Mouse (Mus musculus) C2C12 (cell line): Measurements from ENCODE around the gene Fbxl17. TPM values are rescaled to one million over a fixed set of nuclear protein-coding genes. Genes with fewer than 3 reads are reported as not detected.

Source experiments
- H3K27me3 ChIP-seq: one replicate; pipeline ENCODE4 v1.6.1; 2011; ENCODE audit not compliant: control insufficient read depth, insufficient read depth, insufficient read length
- H3K36me3 ChIP-seq: one replicate; pipeline ENCODE4 v1.6.1; 2011; ENCODE audit not compliant: control insufficient read depth, insufficient read depth
- H3K4me3 ChIP-seq: one replicate; pipeline ENCODE4 v1.5.1; 2011; ENCODE audit warnings: mild to moderate bottlenecking, control low read depth; ENCODE audit not compliant: poor library complexity, insufficient read depth, severe bottlenecking
- H3K79me2 ChIP-seq: one replicate; pipeline ENCODE4 v1.6.1; 2011; ENCODE audit not compliant: control insufficient read depth, insufficient read depth
- H3K79me3 ChIP-seq: one replicate; pipeline ENCODE4 v1.6.1; 2011; ENCODE audit warnings: low read depth, control low read depth
- H3ac ChIP-seq: one replicate; pipeline ENCODE3; 2011; ENCODE audit warnings: low read depth; ENCODE audit not compliant: control insufficient read depth, insufficient read length
- CEBPB ChIP-seq: IDR thresholded peaks from one replicate; pipeline ENCODE4 v1.6.1; 2011; ENCODE audit warnings: low read depth, mild to moderate bottlenecking, control low read depth, moderate library complexity
- CTCF ChIP-seq: IDR thresholded peaks from one replicate; pipeline ENCODE4 v1.5.1; 2011; ENCODE audit not compliant: control insufficient read depth, insufficient read depth, insufficient read length
- FOSL1 ChIP-seq: IDR thresholded peaks from one replicate; pipeline ENCODE4 v1.8.0; 2011; ENCODE audit warnings: mild to moderate bottlenecking, low read length; ENCODE audit not compliant: poor library complexity, insufficient read depth, severe bottlenecking
- MAX ChIP-seq: IDR thresholded peaks from one replicate; pipeline ENCODE4 v1.6.1; 2011; ENCODE audit warnings: mild to moderate bottlenecking, control low read depth
- MYOD1 ChIP-seq: IDR thresholded peaks from one replicate; pipeline ENCODE4 v1.6.1; 2011; ENCODE audit warnings: low read depth; ENCODE audit not compliant: control insufficient read depth, insufficient read length
- MYOG ChIP-seq: IDR thresholded peaks from one replicate; pipeline ENCODE4 v1.6.1; 2011; ENCODE audit not compliant: control insufficient read depth, insufficient read length; ENCODE audit errors: extremely low read depth
- USF1 ChIP-seq: IDR thresholded peaks from one replicate; pipeline ENCODE4 v1.6.1; 2011; ENCODE audit warnings: low read depth, mild to moderate bottlenecking, control low read depth, moderate library complexity
- polyA plus RNA-seq: library from polyadenylated mRNA; unstranded; fragments of >200 nt; fragmentation: generic; extraction: Trizol; gene quantifications from one replicate; pipeline ENCODE4 v1.2.1, GENCODE M21; 2012; ENCODE audit warnings: missing spikeins

Fbxl17 gene
- polyA plus RNA-seq, 1 experiment, result 6.3 TPM

DNA sequence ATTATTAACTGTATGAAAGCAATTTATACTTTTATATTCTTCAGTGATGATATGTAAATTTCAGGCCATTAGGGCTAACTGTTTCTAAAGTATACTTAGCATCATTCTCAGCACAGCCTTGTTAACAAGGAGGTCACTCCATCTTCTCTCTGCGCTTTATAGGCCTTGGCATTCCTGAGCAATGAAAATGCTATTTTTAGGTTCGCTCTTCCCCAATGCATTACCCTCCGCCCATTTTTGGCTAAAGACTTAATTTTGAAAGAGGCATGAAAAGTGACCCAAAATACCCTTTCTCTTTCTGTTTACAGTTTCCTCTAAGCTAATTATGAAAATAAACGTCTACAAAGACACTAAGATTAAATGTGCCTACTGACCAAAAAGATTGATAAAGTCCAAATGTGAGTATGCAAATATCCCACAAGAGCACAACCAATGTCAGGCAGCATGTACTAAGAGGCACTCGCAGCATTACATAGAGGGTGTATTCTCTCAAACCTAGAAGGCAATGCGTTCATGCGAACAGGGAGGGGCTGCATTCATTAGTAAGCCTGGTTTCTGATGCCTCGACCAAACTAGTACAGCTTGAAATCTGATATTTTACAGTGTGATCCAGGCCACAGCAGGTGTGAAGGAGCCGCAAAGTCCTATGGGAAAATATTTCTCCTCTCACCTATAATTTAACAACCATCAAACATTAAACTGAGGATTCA lies 259.6 kb downstream of the Fbxl17 start:
- Histone ChIP-seq H3ac (no peak overlapping the region), H3K4me3 (no peak overlapping the region), H3K27me3 (no peaks in the 10 kb centered on the region), H3K79me3 (no peaks in the 10 kb centered on the region), H3K79me2 (no peaks in the 10 kb centered on the region), H3K36me3 (no peaks in the 10 kb centered on the region)
- TF ChIP-seq CEBPB (no peak), FOSL1 (no peak), CTCF (no peak), MYOG (no peak), MAX (no peak), USF1 (no peak), MYOD1 (no peak)

DNA sequence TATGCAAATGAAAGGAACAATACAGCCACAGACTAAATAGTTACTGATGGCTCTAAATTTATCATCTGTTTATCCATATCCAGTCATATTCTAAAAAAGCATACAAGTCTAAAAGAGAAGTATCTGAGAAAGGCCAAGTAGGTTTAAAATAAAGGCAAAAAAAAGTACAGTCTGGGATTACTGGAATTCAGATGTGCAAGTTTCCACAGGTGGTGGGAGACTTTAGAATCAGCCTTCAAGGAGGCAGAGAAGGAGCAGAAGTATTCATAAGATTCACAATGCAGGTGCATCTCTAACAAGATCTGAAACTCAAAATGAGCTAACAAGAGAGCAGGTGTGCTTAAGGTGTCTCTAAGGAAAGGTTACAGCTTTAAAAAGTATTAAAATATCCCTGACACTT lies 263.0 kb downstream of the Fbxl17 start:
- H3K79me2 ChIP-seq, result no peaks in the 10 kb centered on the region
- H3ac ChIP-seq, result no peak overlapping the region
- H3K79me3 ChIP-seq, result no peaks in the 10 kb centered on the region
- H3K36me3 ChIP-seq, result no peaks in the 10 kb centered on the region
- no peaks in the 10 kb centered on the region for H3K27me3 ChIP-seq
- TF ChIP-seq USF1 (no peak), MAX (no peak), FOSL1 (no peak), CEBPB (no peak), CTCF (no peak), MYOG (no peak), MYOD1 (no peak)
- no peak overlapping the region for H3K4me3 ChIP-seq

DNA sequence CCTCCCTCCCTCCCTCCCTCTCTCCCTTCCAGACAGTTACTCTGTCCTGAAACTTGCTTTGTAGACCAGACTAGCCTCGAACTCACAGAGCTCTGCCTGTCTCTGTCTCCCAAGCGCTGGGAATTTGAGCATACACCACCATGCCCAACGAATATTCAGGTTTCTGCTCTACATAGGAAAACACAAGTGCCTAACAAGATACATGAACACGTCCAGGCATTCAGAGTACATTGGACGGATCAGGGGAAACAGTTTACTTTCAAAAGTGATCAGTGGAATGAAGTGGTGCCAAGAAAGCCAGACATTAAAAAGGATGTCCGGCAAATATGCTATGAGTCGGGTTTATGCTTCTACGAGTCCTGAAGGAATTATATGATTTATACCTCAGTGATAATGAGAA lies 263.6 kb downstream of the Fbxl17 start:
- no peak overlapping the region for H3ac ChIP-seq
- no peaks in the 10 kb centered on the region for H3K79me3 ChIP-seq
- no peak for TF ChIP-seq CEBPB
- TF ChIP-seq CTCF, result no peak
- TF ChIP-seq USF1, result no peak
- TF ChIP-seq MYOD1, result no peak
- no peak for TF ChIP-seq FOSL1
- TF ChIP-seq MAX, result no peak
- no peak for TF ChIP-seq MYOG
- H3K27me3 ChIP-seq, result no peaks in the 10 kb centered on the region
- H3K36me3 ChIP-seq, result no peaks in the 10 kb centered on the region
- H3K4me3 ChIP-seq, result no peak overlapping the region
- no peaks in the 10 kb centered on the region for H3K79me2 ChIP-seq

DNA sequence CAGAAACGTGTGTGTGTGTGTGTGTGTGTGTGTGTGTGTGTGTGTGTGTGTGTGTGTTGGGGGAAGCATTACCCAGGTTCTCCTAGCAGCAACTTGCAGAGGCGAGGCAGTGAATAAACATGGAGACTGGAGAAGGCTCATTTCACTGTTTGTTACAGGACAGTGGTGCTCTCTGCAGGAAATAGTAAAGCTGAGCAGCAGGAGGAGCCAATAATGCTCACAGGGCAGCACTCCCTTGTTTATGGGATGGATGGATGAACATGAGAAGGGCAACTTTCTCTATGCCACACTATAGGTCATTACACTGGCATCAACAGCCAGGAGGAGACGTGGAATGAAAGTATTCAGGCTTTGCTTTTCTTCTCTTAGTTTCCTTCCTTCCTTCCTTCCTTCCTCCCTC lies 264.0 kb downstream of the Fbxl17 start:
- Histone ChIP-seq H3K79me3 (no peaks in the 10 kb centered on the region), H3K27me3 (no peaks in the 10 kb centered on the region), H3K79me2 (no peaks in the 10 kb centered on the region), H3K36me3 (no peaks in the 10 kb centered on the region), H3ac (no peak overlapping the region), H3K4me3 (no peak overlapping the region)
- TF ChIP-seq MYOD1 (no peak), MYOG (no peak)

DNA sequence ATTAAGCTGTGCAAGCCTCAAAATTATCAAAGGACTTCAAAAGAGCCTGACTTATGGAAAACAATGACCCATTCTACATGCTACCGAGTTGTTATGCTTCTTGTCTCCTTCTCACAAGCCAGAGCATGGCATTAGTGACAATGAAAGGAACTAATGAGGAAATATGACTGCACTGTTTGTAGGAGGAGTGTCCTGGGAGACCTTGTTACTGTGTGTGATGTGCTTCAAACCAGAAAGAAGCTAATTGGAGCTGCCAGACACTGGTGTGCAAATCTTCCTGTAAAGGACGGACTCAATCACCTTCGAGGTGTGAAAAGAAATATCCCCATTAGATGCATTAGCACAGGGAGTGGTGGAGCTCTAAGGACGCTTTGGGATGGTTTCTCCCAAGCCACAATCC lies 270.7 kb downstream of the Fbxl17 start:
- H3K27me3 ChIP-seq, result no peaks in the 10 kb centered on the region
- TF ChIP-seq MYOG (no peak), MAX (no peak), MYOD1 (no peak), CEBPB (no peak), USF1 (no peak), FOSL1 (no peak), CTCF (no peak)

DNA sequence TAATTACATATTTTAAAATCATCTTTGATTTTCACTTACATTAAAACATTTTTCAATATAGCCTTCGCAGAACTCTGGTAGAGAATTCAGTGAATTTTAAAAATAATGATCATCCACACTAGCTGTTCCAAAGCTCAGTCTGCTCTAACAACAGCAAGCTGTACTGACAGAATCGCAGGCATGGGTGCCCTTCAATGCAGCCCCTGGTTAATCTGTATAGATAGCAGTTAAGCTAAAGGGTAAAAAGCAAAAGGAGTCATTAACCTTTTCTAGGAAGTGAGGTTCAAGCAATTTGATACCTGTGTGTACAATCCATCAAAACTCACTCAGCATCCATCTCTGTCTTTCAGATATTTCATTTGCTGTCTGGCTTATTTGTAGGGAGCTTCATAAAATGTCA lies 273.4 kb downstream of the Fbxl17 start:
- TF ChIP-seq MYOG (no peak), CTCF (no peak), MAX (no peak), USF1 (no peak), MYOD1 (no peak), FOSL1 (no peak), CEBPB (no peak)
- Histone ChIP-seq H3K4me3 (no peak overlapping the region), H3K79me3 (no peaks in the 10 kb centered on the region)

More for the DNA sequence above, 270.7 kb downstream of the Fbxl17 start:
- Histone ChIP-seq H3K79me3 (no peaks in the 10 kb centered on the region), H3ac (no peak overlapping the region), H3K79me2 (no peaks in the 10 kb centered on the region), H3K4me3 (no peak overlapping the region), H3K36me3 (no peaks in the 10 kb centered on the region)

More for the DNA sequence above, 273.4 kb downstream of the Fbxl17 start:
- no peaks in the 10 kb centered on the region for H3K79me2 ChIP-seq
- H3ac ChIP-seq, result no peak overlapping the region
- H3K36me3 ChIP-seq, result no peaks in the 10 kb centered on the region
- no peaks in the 10 kb centered on the region for H3K27me3 ChIP-seq
